Mouse (Mus musculus) testis, adult 2 months (tissue): Measurements from ENCODE around the gene D330020A13Rik. TPM values are rescaled to one million over a fixed set of nuclear protein-coding genes. Genes with fewer than 3 reads are reported as not detected.
A peak's percentile ranks its signal among the peaks of the same experiment; 100 is the strongest.

ENCODE experiments used
- H3K27ac ChIP-seq: fragments of 200-500 bp; 2 replicates; pipeline ENCODE4 v1.5.1; 2012; ENCODE audit warnings: low read depth, low read length; ENCODE audit not compliant: control insufficient read depth, insufficient read depth
- H3K27me3 ChIP-seq: fragments of 200-500 bp; 2 replicates; pipeline ENCODE4 v1.6.1; 2012; ENCODE audit warnings: mild to moderate bottlenecking, low read length, moderate library complexity; ENCODE audit not compliant: control insufficient read depth, insufficient read depth
- H3K36me3 ChIP-seq: fragments of 200-500 bp; 2 replicates; pipeline ENCODE4 v1.6.1; 2012; ENCODE audit warnings: mild to moderate bottlenecking, low read length; ENCODE audit not compliant: control insufficient read depth, insufficient read depth
- H3K4me1 ChIP-seq: fragments of 200-500 bp; 2 replicates; pipeline ENCODE4 v1.6.1; 2012; ENCODE audit warnings: low read length; ENCODE audit not compliant: control insufficient read depth, insufficient read depth
- H3K4me3 ChIP-seq: fragments of 200-500 bp; 2 replicates; pipeline ENCODE4 v1.5.1; 2012; ENCODE audit warnings: low read depth, mild to moderate bottlenecking, low read length, moderate library complexity, mixed read lengths; ENCODE audit not compliant: control insufficient read depth
- CTCF ChIP-seq: fragments of 200-500 bp; IDR thresholded peaks from 2 replicates; pipeline ENCODE4 v1.5.1; 2012; ENCODE audit warnings: low read depth, mild to moderate bottlenecking, inconsistent platforms, low read length, moderate library complexity; ENCODE audit not compliant: control insufficient read depth, insufficient read depth, insufficient replicate concordance
- POLR2A ChIP-seq: fragments of 200-500 bp; IDR thresholded peaks from 2 replicates; pipeline ENCODE4 v1.6.1; 2012; ENCODE audit warnings: low read depth, mild to moderate bottlenecking, inconsistent platforms, low read length, moderate library complexity; ENCODE audit not compliant: control insufficient read depth
- polyA plus RNA-seq: library from polyadenylated mRNA; depleted of rRNA; stranded (reverse); fragments of >200 nt; gene quantifications from 2 replicates; pipeline ENCODE4 v1.2.3, GENCODE M21; 2012

D330020A13Rik gene
- polyA plus RNA-seq, 1 experiment = 0.10 TPM

DNA sequence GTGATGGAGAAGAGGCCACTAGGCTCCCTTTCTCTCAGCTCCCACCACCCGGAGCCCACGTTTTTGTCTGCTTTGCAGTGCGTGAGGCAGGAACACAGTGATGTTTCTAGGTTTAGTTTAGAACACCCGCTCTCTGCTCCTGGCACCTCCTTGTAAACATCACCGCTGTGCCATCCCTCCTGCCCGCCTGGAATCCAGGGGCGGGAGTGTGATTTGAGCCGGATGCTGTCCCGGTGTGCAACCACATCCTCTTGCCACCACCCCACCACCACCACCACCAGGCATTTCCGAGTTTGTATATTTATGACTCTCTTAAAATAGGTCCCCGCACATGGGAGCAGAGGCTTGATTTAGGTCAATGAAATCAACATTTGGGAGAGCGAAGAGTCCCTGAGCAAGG, 38.5 kb upstream of the D330020A13Rik start:
- Histone ChIP-seq H3K4me3 (no peak overlapping the region), H3K36me3 (no peaks in the 10 kb centered on the region), H3K4me1 (no peaks in the 10 kb centered on the region; the same call in 1 of the 2 replicates), H3K27me3 (no peaks in the 10 kb centered on the region), H3K27ac (no peak overlapping the region)
- TF ChIP-seq POLR2A (no peak), CTCF (no peak)

DNA sequence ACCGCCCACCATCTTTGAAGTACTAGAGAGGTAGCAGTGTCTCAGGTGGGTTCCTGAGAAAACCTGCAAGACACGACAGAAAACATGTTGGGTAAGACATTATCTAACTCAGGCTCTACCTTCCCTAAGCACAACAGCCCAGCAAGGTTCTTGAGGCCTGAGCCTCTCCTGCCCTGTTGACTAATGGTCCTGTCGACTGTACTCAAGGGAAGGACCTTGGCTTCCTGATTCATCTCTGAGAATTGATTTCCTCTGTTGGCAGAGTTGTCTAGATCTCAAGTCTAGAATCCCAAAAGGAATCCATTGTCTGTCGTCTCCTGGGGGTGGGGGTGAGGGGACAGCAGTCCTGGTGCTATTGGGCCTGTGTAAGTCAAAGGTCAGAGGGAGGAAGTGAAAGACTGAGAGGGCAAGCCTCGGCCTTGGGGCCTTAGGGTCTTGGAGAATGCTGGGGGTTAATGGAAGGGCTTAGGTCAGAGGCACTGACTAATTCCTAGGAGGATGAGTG, 37.7 kb upstream of the D330020A13Rik start:
- Histone ChIP-seq H3K27ac (no peak overlapping the region), H3K4me1 (no peaks in the 10 kb centered on the region; the same call in 1 of the 2 replicates), H3K36me3 (no peaks in the 10 kb centered on the region), H3K27me3 (no peaks in the 10 kb centered on the region), H3K4me3 (peak overlapping the region; percentile 52)
- TF ChIP-seq CTCF (no peak), POLR2A (no peak)

DNA sequence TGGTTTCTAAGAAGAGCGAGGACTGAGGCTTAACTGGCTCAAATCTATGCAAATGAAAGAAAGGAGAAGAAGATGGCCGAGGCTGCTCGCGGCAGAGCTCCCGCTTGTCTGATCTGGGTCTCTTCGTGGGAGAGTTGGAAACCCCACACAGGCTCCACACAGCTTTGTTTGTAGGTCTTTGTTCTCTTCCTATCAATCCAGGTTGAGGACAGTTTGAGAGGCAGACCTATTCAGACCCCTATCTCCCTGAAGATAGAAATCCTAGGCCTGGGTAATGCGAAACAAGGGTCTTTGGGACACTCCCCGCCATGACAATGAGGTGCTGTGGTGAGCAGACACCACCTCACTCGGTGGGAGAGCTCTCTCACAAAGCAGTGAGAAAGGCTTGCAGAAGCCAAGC, 34.7 kb upstream of the D330020A13Rik start:
- Histone ChIP-seq H3K36me3 (no peaks in the 10 kb centered on the region), H3K4me3 (no peak overlapping the region), H3K27me3 (no peaks in the 10 kb centered on the region), H3K4me1 (no peaks in the 10 kb centered on the region; the same call in 1 of the 2 replicates), H3K27ac (no peak overlapping the region)
- TF ChIP-seq POLR2A = no peak
- no peak for TF ChIP-seq CTCF

DNA sequence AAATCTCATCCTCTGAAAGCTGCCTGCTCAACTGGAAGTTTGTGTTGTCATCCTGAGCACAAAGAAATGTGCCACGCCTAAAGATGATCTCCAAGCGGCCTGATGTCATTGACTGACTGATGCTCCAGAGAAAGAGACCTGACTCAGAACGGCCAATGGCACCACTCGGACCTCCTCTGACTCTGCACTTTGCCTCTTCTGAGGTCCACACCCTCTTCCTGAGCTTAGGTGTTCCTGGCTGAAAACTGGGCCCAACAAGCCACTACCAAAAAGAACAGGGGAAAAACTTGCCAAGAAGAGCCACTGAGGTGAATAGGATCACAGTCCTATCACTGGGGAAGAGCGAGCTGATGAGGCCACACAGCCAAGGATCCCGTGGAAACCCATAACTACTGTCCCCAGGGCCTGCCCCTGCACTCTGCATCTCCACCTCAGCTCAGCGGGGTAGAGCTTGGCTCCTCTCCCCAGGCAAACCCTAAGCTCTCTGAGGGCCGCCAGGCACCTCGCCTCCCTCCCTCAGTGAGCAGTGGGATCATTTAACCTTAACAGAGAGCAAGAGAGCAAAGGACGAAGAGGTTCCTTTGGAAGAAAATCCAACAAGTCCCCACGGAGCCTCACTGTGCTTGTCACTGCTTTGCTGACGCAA, 31.2 kb upstream of the D330020A13Rik start:
- TF ChIP-seq CTCF = no peak
- no peak overlapping the region for H3K27ac ChIP-seq

DNA sequence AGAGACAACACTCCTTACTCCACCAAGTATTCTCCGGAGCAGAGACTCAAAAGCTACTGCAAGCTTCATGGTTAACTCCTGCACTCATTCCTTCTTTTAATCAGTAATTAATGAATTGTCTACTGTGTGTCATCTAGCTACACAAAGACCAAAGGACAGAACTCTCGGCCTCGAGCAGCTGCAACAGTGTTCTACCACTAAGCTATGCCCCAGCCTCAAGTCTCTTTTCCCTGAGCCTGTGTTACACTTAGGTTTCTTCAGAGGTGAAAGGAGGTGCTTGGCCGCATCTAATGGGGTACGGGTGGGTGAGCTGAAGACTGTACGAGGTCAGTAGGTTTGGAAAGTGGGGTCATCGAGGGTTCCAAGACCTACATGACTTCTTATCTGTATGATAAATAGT, 30.6 kb upstream of the D330020A13Rik start:
- Histone ChIP-seq H3K4me1 (no peaks in the 10 kb centered on the region), H3K27me3 (no peaks in the 10 kb centered on the region), H3K36me3 (no peaks in the 10 kb centered on the region), H3K27ac (no peak overlapping the region), H3K4me3 (no peak overlapping the region)
- no peak for TF ChIP-seq POLR2A
- TF ChIP-seq CTCF = no peak

More for the DNA sequence above, 31.2 kb upstream of the D330020A13Rik start:
- Histone ChIP-seq H3K4me3 (no peak overlapping the region), H3K36me3 (no peaks in the 10 kb centered on the region), H3K4me1 (no peaks in the 10 kb centered on the region), H3K27me3 (no peaks in the 10 kb centered on the region)

DNA sequence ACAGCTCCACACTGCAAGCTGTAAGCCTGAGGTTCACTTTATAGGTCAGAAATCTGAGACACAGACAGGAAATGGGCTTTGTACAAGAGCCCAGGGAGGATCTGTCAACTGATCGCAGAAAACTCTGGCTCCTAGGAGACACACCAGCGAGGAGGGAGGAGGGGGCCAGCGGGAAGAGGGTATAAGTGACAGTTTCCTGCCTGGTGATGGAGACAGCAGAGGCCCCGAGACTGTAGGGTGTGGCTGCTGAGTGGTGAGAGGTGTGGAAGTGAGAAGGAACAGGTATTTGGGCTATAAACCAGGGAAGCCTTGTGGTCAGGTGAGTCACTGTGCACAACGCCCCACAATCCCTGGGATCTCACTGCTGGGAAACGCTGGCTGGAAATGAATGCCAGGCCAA, 30.0 kb upstream of the D330020A13Rik start:
- TF ChIP-seq POLR2A (no peak), CTCF (no peak)
- Histone ChIP-seq H3K4me1 (no peaks in the 10 kb centered on the region), H3K27me3 (no peaks in the 10 kb centered on the region), H3K36me3 (no peaks in the 10 kb centered on the region), H3K27ac (no peak overlapping the region), H3K4me3 (no peak overlapping the region)

DNA sequence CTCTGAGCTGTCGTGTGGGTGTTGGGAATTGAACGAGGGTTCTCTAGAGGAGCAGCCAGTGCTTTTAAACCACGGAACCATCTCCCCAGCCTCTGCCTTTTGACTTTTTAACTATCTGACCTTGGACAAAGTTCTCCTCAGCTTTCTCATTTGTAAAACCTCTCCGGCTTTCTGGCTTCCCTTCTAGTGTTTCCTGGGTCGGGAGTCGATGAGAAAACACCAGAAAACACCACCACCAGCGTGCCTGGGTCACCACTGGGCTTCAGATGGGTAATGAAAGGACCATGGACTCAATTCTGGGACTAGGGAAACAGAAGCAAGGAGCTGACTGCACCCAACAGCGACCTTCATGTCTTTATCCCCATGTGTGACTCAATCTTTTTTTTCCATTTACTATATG, 20.0 kb upstream of the D330020A13Rik start:
- no peak overlapping the region for H3K4me3 ChIP-seq
- TF ChIP-seq POLR2A = no peak
- TF ChIP-seq CTCF = no peak

More for the DNA sequence above, 20.0 kb upstream of the D330020A13Rik start:
- Histone ChIP-seq H3K27me3 (no peaks in the 10 kb centered on the region), H3K4me1 (no peaks in the 10 kb centered on the region), H3K36me3 (no peaks in the 10 kb centered on the region), H3K27ac (no peak overlapping the region)
